Mouse (Mus musculus) small intestine, adult 2 months (tissue): ENCODE results near the gene Olfr763. TPM values are rescaled to one million over a fixed set of nuclear protein-coding genes. Genes with fewer than 3 reads are reported as not detected.
A peak's percentile ranks its signal among the peaks of the same experiment; 100 is the strongest.

ENCODE experiments used
- H3K27ac ChIP-seq: fragments of 200-500 bp; 2 replicates; pipeline ENCODE4 v1.5.1; 2012; ENCODE audit warnings: low read depth, low read length, control low read depth, inconsistent platforms; ENCODE audit not compliant: insufficient read depth
- H3K27me3 ChIP-seq: fragments of 200-500 bp; 2 replicates; pipeline ENCODE4 v1.6.1; 2012; ENCODE audit warnings: mild to moderate bottlenecking, moderate library complexity, low read length, inconsistent platforms; ENCODE audit not compliant: control insufficient read depth, insufficient read depth
- H3K36me3 ChIP-seq: fragments of 200-500 bp; 2 replicates; pipeline ENCODE4 v1.6.1; 2012; ENCODE audit warnings: mild to moderate bottlenecking, low read length, control low read depth, inconsistent platforms; ENCODE audit not compliant: control insufficient read depth, insufficient read depth
- H3K4me1 ChIP-seq: fragments of 200-500 bp; 2 replicates; pipeline ENCODE4 v1.6.1; 2012; ENCODE audit warnings: low read length, inconsistent platforms, mixed read lengths; ENCODE audit not compliant: control insufficient read depth, insufficient read depth, insufficient read length
- H3K4me3 ChIP-seq: fragments of 200-500 bp; 2 replicates; pipeline ENCODE4 v1.5.1; 2012; ENCODE audit warnings: low read depth, mild to moderate bottlenecking, control low read depth, inconsistent platforms, low read length, moderate library complexity
- CTCF ChIP-seq: fragments of 200-500 bp; IDR thresholded peaks from 2 replicates; pipeline ENCODE4 v1.5.1; 2012; ENCODE audit warnings: low read depth, mild to moderate bottlenecking, control low read depth, inconsistent platforms, low read length, moderate library complexity, mixed read lengths; ENCODE audit not compliant: insufficient replicate concordance, insufficient read length; ENCODE audit errors: extremely low read depth
- POLR2A ChIP-seq: fragments of 200-500 bp; IDR thresholded peaks from 2 replicates; pipeline ENCODE4 v1.6.1; 2012; ENCODE audit warnings: low read depth, mild to moderate bottlenecking, control low read depth, inconsistent platforms, low read length, moderate library complexity
- WGBS: fragments of 180-500 bp; shearing (Covaris S2); methylation state at CpG from one replicate; pipeline ENCODE4 v1.1.7; 2018; 5-methylcytosine and 5-hydroxymethylcytosine counted together
- polyA plus RNA-seq: library from polyadenylated mRNA; depleted of rRNA; stranded (reverse); fragments of >200 nt; gene quantifications from 2 replicates; pipeline ENCODE4 v1.2.3, GENCODE M21; 2012; rRNA removed

Gene Olfr763
- not detected in 2 replicates for polyA plus RNA-seq

DNA sequence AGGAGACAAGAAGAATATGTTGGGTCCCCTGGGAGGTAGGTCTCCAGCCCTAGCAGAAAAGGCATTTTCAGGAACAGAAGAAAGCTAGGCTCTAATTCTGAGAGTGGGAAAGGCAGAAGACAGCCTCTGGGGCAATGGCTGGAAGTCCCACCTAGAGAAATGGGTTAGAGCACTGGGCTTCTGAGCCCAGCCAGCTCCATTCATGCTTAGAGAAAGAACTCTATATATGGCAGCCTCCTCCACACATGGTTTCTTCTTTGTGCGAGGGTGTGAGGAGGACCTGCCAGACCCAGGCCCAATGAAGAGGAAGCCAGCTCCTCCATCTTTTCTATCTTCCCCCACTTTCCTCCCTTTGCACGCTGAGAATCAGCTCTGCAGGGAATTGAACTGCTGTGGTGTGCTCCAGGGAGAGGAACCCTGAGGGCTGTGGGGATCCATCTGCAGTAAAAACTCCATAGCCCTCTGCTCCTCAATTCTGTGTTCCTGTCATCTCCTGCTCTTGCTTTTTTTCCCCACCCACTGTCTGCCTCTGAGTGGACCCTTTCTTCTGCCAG is at the start of gene Olfr763:
TSS of gene Olfr763 (plus strand) at position 504 of the 554 bp plus-strand sequence.
- Histone ChIP-seq H3K36me3 (no peaks in the 10 kb centered on the region), H3K4me3 (no peak within 1 kb of the TSS), H3K27me3 (no peaks in the 10 kb centered on the region), H3K4me1 (no peaks in the 10 kb centered on the region), H3K27ac (no peak within 1 kb of the TSS)
- TF ChIP-seq CTCF (no peak), POLR2A (no peak)
- WGBS, result 66% methylated on average over 2 of the region's 2 CpGs

DNA sequence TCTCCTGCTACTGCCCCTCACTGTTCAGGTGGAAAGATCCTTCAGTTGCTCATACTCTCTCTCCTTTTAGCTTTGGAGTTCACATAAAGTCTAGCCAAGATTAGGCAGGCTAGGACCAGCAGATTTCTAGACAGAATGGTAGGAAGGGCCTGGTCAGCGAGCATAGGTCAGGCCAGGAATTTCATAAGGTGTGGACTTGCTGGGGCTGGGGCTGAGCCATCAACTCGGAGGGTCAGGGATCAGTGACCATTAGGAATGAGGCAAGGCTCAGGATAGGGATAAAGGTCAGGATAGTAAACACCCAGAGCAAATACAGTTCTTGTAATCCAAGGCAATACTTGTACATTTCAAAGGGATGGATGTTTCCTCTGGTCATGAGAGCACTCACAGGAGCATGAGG is 45.6 kb upstream of the Olfr763 start:
- Histone ChIP-seq H3K4me1 (peaks cover 21% of the 10 kb centered on the region), H3K27ac (peak overlapping the region; percentile 50), H3K27me3 (no peaks in the 10 kb centered on the region), H3K36me3 (no peaks in the 10 kb centered on the region), H3K4me3 (no peak overlapping the region)
- WGBS, result 37% methylated on average over 2 of the region's 2 CpGs
- TF ChIP-seq POLR2A (no peak), CTCF (no peak)

GRCm38 (mm10) chr10:128965871-128966270 is 44.7 kb upstream of the Olfr763 start:
- no peak overlapping the region for H3K4me3 ChIP-seq
- no peaks in the 10 kb centered on the region for H3K27me3 ChIP-seq
- H3K36me3 ChIP-seq, result no peaks in the 10 kb centered on the region
- WGBS, result 69% methylated on average over 6 of the region's 6 CpGs
- TF ChIP-seq POLR2A (no peak), CTCF (no peak)
- peak overlapping the region; percentile 27; the same call in 1 of the 2 replicates for H3K27ac ChIP-seq
- peaks cover 16% of the 10 kb centered on the region; the same call in 1 of the 2 replicates for H3K4me1 ChIP-seq

GRCm38 (mm10) chr10:128968341-128968749 is 42.2 kb upstream of the Olfr763 start:
- Histone ChIP-seq H3K27me3 (no peaks in the 10 kb centered on the region), H3K4me3 (no peak overlapping the region), H3K36me3 (no peaks in the 10 kb centered on the region), H3K4me1 (peaks cover 10% of the 10 kb centered on the region; the same call in 1 of the 2 replicates), H3K27ac (no peak overlapping the region)
- WGBS, result 23% methylated on average over 1 of the region's 1 CpGs
- TF ChIP-seq POLR2A (no peak), CTCF (no peak)

- TF ChIP-seq POLR2A (no peak), CTCF (no peak)
- Histone ChIP-seq H3K27ac (no peak overlapping the region), H3K4me1 (peaks cover 4% of the 10 kb centered on the region; the same call in 1 of the 2 replicates), H3K27me3 (no peaks in the 10 kb centered on the region), H3K4me3 (no peak overlapping the region), H3K36me3 (no peaks in the 10 kb centered on the region)
- WGBS, result 12% methylated on average over 1 of the region's 1 CpGs
Observed at GRCm38 (mm10) chr10:128970740-128971250, 39.8 kb upstream of the Olfr763 start.

DNA sequence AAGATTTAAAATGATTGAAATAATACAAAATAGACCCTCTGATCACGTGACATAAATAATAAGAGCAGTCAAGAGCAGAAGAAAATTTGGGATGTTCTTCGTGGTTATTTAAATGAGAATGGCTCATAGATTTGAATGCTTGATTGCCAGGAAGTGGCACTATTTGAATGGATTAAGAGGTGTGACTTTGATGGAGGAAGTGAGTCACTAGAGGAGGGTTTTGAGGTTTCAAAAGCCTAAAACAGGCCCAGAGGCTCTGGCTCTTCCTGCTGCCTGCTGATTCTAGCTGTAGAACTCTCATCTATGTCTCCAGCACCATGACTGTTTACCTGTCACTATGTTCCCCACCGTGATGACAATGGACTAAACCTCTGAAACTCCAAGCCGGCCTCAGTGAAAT is 37.8 kb upstream of the Olfr763 start:
- 83% methylated on average over 4 of the region's 4 CpGs for WGBS
- no peak for TF ChIP-seq POLR2A
- TF ChIP-seq CTCF, result no peak
- Histone ChIP-seq H3K27me3 (no peaks in the 10 kb centered on the region), H3K27ac (no peak overlapping the region), H3K4me1 (peaks cover 4% of the 10 kb centered on the region; the same call in 1 of the 2 replicates), H3K36me3 (no peaks in the 10 kb centered on the region), H3K4me3 (no peak overlapping the region)

DNA sequence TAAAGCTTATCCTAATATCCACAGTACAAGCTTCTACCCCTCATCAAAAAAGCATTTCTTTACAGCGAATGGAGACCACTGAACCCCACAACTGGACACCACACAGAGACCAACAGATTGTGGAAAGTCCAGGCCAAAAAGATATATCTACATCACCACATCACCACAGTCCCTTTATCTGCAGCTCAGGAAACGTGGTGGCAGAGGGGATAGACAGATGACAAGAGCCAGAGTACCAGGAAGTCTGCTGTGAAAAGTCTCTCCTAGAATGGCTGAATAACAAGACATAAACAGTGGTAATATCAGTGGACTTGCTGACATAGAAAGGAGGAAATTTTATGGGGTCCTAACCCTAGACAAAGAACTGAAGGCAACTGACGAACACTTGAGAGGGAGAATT is 34.2 kb upstream of the Olfr763 start:
- H3K4me1 ChIP-seq, result no peaks in the 10 kb centered on the region
- 77% methylated on average over 3 of the region's 3 CpGs for WGBS
- TF ChIP-seq CTCF (no peak), POLR2A (no peak)
- H3K36me3 ChIP-seq, result no peaks in the 10 kb centered on the region
- H3K27ac ChIP-seq, result no peak overlapping the region
- no peak overlapping the region for H3K4me3 ChIP-seq
- H3K27me3 ChIP-seq, result no peaks in the 10 kb centered on the region
